Mouse (Mus musculus) bone marrow macrophage, adult 2 months (primary cell): ENCODE data around the gene Sprn. TPM values are rescaled to one million over a fixed set of nuclear protein-coding genes. Genes with fewer than 3 reads are reported as not detected.
"Not testable (repeated sequence)": the region's sequence is repeated elsewhere in the genome, so short reads cannot be mapped to it uniquely, and the experiment has no call there.

Source experiments
- H3K27ac ChIP-seq: 2 replicates; pipeline ENCODE4 v1.5.1; 2012; ENCODE audit warnings: low read depth, low read length; ENCODE audit not compliant: insufficient read depth
- H3K4me1 ChIP-seq: 2 replicates; pipeline ENCODE4 v1.6.1; 2012; ENCODE audit warnings: low read length; ENCODE audit not compliant: control insufficient read depth, insufficient read depth
- H3K4me3 ChIP-seq: 2 replicates; pipeline ENCODE4 v1.5.1; 2012; ENCODE audit warnings: mild to moderate bottlenecking, low read length, moderate library complexity; ENCODE audit not compliant: insufficient read depth
- CTCF ChIP-seq: IDR thresholded peaks from 2 replicates; pipeline ENCODE4 v1.5.1; 2012; ENCODE audit warnings: low read depth, mild to moderate bottlenecking, low read length, moderate library complexity
- POLR2A ChIP-seq: IDR thresholded peaks from 2 replicates; pipeline ENCODE4 v1.6.1; 2012; ENCODE audit warnings: mild to moderate bottlenecking, low read depth, low read length, borderline replicate concordance
- polyA plus RNA-seq: library from polyadenylated mRNA; stranded (reverse); fragments of >200 nt; gene quantifications from 2 replicates; pipeline ENCODE4 v1.2.4, GENCODE M21; 2012; ENCODE audit not compliant: missing spikeins, insufficient read depth, insufficient read length

Gene Sprn
- polyA plus RNA-seq, 1 experiment, result not detected

DNA sequence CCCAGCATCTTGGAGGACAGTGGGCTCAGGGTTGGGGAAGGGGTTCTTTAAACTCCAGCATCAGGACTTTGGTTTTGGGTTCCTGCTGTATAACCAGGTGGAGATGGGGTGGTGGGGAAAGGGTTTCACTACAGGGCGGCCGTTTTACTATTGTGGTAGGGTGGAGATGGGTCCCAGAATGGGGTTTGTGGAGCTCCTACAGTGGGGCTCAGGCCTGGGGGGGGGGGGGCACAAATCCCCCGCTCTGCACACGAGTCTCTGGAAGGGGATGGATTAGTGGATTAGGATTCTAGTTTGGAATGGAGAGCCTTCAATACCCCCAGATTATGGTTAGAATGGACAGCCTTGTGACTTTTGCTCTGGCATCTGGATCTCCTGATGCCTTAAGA lies 854 bp downstream of the Sprn start:
- no peak for TF ChIP-seq CTCF
- no peak for TF ChIP-seq POLR2A
- H3K4me1 ChIP-seq, result no peaks in the 10 kb centered on the region
- no peak overlapping the region for H3K4me3 ChIP-seq
- H3K27ac ChIP-seq, result no peak overlapping the region

DNA sequence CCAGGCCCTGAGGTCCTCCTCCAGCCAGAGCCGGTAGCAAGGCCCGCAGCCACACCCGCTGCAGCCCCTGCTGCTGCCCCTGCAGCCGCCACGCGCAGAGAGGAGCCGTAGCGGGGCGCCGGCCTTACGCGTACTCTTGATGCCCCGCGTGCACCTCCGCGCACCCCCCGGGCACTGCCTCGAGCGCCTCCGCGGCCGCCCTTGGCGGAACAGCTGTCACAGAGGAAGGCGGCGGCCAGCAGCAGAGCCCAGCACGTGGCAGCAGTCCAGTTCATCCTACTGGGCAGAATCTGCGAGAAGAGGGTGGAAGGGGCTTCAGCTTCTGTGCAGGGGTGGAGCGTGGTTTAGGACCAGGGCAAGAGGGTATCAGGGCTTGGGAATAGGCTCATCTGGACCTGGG lies 1.3 kb downstream of the Sprn start:
- no peak for TF ChIP-seq CTCF
- no peak for TF ChIP-seq POLR2A
- Histone ChIP-seq H3K4me1 (no peaks in the 10 kb centered on the region), H3K27ac (no peak overlapping the region), H3K4me3 (no peak overlapping the region)

DNA sequence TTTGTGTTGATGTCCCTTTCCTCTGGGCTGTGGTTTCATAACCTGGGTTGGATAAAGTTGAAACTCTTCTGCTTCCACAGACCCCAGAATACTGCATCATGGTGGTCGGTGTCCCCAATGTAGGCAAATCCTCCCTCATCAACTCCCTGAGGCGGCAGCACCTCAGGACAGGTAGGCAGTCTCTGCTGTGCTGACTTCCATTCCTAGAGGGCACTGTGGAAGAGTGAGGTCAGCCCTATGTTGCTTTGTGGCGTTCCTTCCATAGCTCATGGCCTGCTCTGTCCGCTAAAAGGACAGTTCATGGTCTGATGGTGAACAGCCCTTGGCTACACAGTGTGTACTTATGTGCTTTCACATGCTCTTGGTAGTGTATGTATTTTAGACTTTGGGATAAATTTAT lies 10.1 kb downstream of the Sprn start:
- no peak overlapping the region for H3K27ac ChIP-seq
- no peaks in the 10 kb centered on the region for H3K4me1 ChIP-seq
- no peak overlapping the region for H3K4me3 ChIP-seq
- TF ChIP-seq CTCF, result no peak

DNA sequence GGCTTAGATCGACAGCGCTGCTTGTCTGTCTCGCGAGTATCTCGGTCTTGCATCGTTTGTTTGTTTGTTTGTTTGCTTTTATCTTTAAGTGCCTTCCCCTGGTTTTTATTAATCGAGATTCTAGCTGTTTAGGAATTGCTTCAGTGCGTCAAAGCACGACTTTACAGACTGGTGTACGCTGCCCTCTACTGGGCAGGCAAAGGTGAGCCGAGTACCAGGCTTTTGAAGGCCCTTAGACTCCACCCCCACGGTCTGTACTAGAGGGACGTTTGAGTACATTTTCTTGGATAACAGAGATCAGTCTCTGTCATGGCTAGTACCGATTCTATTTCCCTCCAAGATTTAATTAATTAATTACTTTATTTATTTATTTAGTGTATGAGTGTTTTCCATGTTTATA lies 13.3 kb downstream of the Sprn start:
- TF ChIP-seq CTCF (peak; percentile 84), POLR2A (no peak)
- H3K27ac ChIP-seq, result no peak overlapping the region
- no peak overlapping the region for H3K4me3 ChIP-seq
- no peaks in the 10 kb centered on the region for H3K4me1 ChIP-seq

DNA sequence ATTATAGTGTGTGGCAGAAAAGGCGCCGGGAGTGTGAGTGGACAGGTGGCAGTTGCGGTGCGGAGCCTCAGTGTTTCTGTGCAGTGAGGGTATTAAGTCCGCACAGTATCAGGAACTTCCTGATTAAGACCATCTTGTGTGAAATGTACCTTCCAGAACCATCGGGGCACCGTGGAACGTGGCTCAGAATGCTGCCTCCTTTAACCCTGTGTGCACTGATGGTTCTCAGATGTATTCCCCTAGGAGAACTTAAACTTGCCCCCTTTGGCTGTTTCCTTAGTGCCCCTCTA lies 16.7 kb downstream of the Sprn start:
- Histone ChIP-seq H3K4me1 (peaks cover 16% of the 10 kb centered on the region), H3K27ac (peak overlapping the region; percentile 86), H3K4me3 (peak overlapping the region; percentile 98)
- TF ChIP-seq CTCF (no peak), POLR2A (no peak)

DNA sequence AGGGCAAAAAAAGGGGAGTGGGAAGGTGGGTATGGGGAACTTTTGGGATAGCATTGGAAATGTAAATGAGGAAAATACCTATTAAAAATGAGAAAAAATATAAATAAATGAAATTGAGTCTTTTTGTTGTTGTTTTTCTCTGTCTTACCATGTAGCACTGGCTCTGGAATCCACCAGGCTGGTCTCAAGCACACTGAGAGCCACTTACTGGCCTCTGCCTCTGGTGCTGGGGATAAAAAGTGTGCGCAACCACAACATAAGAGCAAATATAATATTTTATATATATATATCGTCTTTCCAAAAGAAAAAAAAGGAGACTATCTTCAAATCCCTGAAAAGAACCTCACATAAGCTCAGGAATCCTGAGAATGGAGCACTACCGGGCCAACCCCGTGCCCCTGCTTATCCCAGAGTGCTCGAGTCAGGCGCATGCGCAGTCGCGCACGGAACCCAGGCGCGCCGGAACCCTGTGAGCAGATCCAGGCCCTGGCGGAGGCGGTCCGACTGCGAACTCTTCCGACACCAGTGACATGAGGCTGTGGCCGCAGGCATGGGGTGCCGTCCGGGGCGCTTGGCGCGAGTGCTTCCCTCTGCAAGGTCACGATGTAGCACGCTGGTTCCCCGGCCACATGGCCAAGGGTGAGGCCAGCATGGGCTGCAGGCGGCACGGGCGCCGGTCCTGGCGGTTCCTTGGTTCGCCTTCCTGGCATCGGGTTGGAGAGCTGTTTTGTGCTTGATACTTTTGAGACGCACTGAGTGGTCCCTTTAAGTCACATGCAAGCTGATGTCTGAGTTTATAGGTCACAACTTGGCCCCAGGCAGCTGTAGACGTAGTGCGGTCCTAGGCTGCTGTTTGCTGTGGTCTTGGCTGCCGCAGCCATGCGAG lies 17.3 kb downstream of the Sprn start, which contains the start of gene Mtg1:
Gene Mtg1, plus strand, starts transcription at position 430 of the 886 bp plus-strand sequence.
- H3K4me1 ChIP-seq, result peaks cover 16% of the 10 kb centered on the region
- TF ChIP-seq CTCF, result no peak
- TF ChIP-seq POLR2A, result no peak
- peak within 1 kb of the TSS; percentile 98 for H3K4me3 ChIP-seq
- peak within 1 kb of the TSS; percentile 86 for H3K27ac ChIP-seq

DNA sequence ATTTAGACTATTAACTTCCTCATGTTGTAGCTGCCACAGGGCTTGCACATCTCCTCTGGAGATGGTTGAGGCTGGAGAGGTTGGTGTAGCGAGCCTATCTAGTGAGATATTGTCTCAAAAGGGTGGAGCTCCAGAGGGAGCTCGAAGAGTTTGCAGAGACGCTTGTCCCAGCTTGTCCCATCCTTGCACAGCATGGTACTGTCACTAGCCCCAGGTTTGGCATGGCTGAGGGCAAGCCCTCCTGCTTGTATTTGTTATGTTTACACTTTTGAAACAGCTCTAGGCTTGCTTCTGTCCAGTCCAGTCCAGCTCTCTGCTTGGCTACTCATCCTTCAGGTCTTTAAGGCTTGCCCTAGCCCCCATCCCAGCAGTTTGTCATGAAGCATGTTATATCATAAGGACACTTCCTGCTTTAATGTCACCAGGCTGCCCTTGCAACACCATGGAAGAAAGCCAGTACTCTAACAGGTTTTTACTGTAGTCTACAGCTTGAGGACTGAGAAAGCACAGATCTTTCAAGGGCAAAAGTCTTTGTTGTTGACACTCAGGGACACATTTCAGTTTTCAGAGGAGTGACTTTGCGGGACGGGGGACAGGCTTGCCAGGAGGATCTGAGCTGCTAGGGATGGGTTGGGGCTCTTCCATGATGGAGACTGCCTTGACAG lies 19.4 kb downstream of the Sprn start:
- TF ChIP-seq CTCF (no peak), POLR2A (no peak)
- Histone ChIP-seq H3K4me1 (peaks cover 19% of the 10 kb centered on the region), H3K4me3 (no peak overlapping the region), H3K27ac (no peak overlapping the region)

DNA sequence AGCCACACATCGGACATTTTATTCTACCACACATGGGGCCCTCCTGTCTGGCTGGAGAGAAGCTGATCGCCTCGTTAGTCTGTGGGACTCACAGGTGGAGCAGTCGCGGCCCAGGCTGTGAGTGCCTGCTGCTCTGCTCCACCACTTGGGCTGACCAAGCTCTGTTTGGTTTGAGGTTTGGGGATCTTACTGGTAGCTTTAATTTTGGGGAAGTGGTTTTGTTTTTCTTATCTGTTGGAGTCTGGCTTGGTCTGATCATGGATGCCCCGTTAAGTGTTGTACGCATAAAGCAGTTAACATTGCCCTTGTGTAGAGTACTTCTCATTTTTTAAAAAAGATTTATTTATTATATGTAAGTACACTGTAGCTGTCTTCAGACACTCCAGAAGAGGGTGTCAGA lies 20.6 kb downstream of the Sprn start:
- peaks cover 21% of the 10 kb centered on the region for H3K4me1 ChIP-seq
- H3K4me3 ChIP-seq, H3K27ac ChIP-seq: not testable (repeated sequence)

DNA sequence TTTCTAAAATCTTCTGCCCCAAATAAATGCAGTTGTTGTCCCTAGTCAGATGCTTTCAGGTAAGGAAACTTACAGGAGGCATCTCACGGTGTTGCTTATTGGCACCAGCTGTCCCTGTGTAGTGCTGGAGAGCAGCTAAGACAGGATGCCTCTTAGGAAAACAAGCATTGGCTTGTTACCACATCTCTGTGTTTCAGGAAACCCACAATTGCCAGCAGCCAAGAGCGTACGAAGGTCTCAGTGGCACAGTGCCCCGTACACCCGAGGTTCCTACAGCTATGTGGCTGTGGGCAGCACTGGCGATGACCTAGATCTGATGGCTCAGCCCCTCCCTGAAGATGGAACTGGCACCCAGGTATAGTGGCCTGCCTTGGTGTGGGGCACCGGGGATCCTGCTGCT lies 22.5 kb downstream of the Sprn start:
- peaks cover 36% of the 10 kb centered on the region for H3K4me1 ChIP-seq
- not testable (repeated sequence) for H3K27ac ChIP-seq, H3K4me3 ChIP-seq

DNA sequence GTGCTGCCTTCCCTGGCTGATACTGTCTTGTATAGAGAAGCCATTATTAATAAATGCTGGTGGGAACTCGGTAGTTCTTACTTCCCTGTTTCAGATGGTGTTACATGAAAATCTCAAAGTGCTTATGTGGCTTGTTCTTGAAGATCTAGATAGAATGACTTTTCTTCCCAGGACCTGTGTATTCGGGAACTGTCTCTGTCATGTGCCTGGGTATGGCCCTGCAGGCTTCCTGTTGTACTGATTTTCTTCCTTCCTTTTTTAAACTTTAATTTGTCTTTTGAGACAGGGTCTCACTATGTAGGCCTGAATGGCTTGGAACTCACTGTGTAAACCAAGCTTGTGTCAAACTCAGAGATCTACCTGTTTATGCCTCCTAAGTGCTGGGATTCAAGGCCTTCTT lies 26.8 kb downstream of the Sprn start:
- TF ChIP-seq POLR2A (no peak), CTCF (no peak)
- Histone ChIP-seq H3K4me1 (peaks cover 30% of the 10 kb centered on the region), H3K4me3 (peak overlapping the region; percentile 36), H3K27ac (peak overlapping the region; percentile 96)

DNA sequence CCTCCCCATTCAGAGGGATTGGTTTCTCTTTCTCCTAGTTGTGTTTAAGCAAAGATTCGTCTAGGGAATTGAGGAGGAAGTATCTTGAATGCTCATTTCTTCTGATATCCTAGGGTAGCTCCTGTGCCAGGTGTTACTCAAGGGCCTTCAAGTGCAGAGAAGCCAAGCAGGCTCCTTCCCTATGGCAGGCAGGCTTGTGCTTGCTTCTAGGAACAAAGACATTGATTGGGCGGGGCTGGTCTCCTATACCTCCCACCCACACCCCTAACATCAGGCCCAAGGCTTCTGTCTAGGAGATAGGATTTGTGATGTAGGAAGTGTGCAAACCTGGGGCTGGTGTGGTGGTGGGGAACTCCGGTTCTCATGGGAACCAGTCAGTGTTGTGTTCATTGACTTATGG lies 27.7 kb downstream of the Sprn start:
- TF ChIP-seq POLR2A (no peak), CTCF (no peak)
- peak overlapping the region; percentile 36 for H3K4me3 ChIP-seq

More for the DNA sequence above, 27.7 kb downstream of the Sprn start:
- Histone ChIP-seq H3K27ac (peak overlapping the region; percentile 92), H3K4me1 (peaks cover 28% of the 10 kb centered on the region)
